Mouse (Mus musculus): ENCODE data around the gene Cdca4. TPM values are rescaled to one million over a fixed set of nuclear protein-coding genes. Genes with fewer than 3 reads are reported as not detected.

The Cdca4 gene
- polyA plus RNA-seq, 1 experiment from 2014 or later: 55.3 TPM

- H3K4me2 ChIP-seq: no peak within 1 kb of the TSS
- H3K4me1 ChIP-seq (replicated peaks): peaks cover 9% of the 10 kb centered on the region
- no peaks in the 10 kb centered on the region for H3K9me3 ChIP-seq
- 69% methylated on average over 13 of the region's 13 CpGs for WGBS
- H3K27me3 ChIP-seq: peaks cover 36% of the 10 kb centered on the region
- H3K4me3 ChIP-seq: no peak within 1 kb of the TSS
- H3K36me3 ChIP-seq: no peaks in the 10 kb centered on the region
- no peak within 1 kb of the TSS for H3K27ac ChIP-seq
- H3K9ac ChIP-seq: no peak within 1 kb of the TSS
- ATAC-seq (ENCODE audit: low FRiP score): no peak
Observed at GRCm38 (mm10) chr12:112868178-112869087, 39.2 kb upstream of the Cdca4 start, which contains the start of gene Gpr132. Gene Gpr132 (minus strand): TSS chr12:112868228.

- peaks cover 24% of the 10 kb centered on the region for H3K27me3 ChIP-seq
- ATAC-seq (ENCODE audit: low FRiP score): no peak
- H3K9ac ChIP-seq: no peak overlapping the region
- H3K9me3 ChIP-seq: no peaks in the 10 kb centered on the region
- peaks cover 9% of the 10 kb centered on the region for H3K4me1 ChIP-seq (replicated peaks)
- H3K4me3 ChIP-seq: no peak overlapping the region
- no peaks in the 10 kb centered on the region for H3K36me3 ChIP-seq
- H3K27ac ChIP-seq: no peak overlapping the region
- no peak overlapping the region for H3K4me2 ChIP-seq
- WGBS: 87% methylated on average over 7 of the region's 7 CpGs
Observed at GRCm38 (mm10) chr12:112867106-112867674, 38.0 kb upstream of the Cdca4 start.

- Histone ChIP-seq H3K9me3 (no peaks in the 10 kb centered on the region), H3K36me3 (no peaks in the 10 kb centered on the region), H3K27me3 (peaks cover 18% of the 10 kb centered on the region), H3K4me1 (replicated peaks) (peaks cover 9% of the 10 kb centered on the region), H3K4me3 (no peak overlapping the region), H3K9ac (no peak overlapping the region; the same call in 1 of the 2 replicates), H3K27ac (no peak overlapping the region), H3K4me2 (no peak overlapping the region)
- WGBS: 83% methylated on average over 8 of the region's 8 CpGs
- ATAC-seq (ENCODE audit: low FRiP score): no peak
Observed at GRCm38 (mm10) chr12:112866467-112867080, 37.4 kb upstream of the Cdca4 start.

- peaks cover 7% of the 10 kb centered on the region; the same call in 1 of the 2 replicates for H3K27me3 ChIP-seq
- H3K27ac ChIP-seq: no peak overlapping the region
- no peak for ATAC-seq (ENCODE audit: low FRiP score)
- WGBS: 90% methylated on average over 7 of the region's 7 CpGs
- H3K4me3 ChIP-seq: no peak overlapping the region
- H3K4me2 ChIP-seq: no peak overlapping the region
- no peak overlapping the region for H3K9ac ChIP-seq
- H3K4me1 ChIP-seq (replicated peaks): peaks cover 4% of the 10 kb centered on the region
- H3K36me3 ChIP-seq: no peaks in the 10 kb centered on the region
- H3K9me3 ChIP-seq: no peaks in the 10 kb centered on the region
Observed at GRCm38 (mm10) chr12:112864804-112865203, 35.6 kb upstream of the Cdca4 start.

- H3K27me3 ChIP-seq: no peaks in the 10 kb centered on the region
- H3K9ac ChIP-seq: no peak overlapping the region
- 62% methylated on average over 9 of the region's 9 CpGs for WGBS
- no peak overlapping the region for H3K4me2 ChIP-seq
- no peak overlapping the region for H3K27ac ChIP-seq
- H3K36me3 ChIP-seq: no peaks in the 10 kb centered on the region
- no peak for ATAC-seq (ENCODE audit: low FRiP score)
- no peak overlapping the region for H3K4me3 ChIP-seq
- no peaks in the 10 kb centered on the region for H3K9me3 ChIP-seq
- no peaks in the 10 kb centered on the region for H3K4me1 ChIP-seq (replicated peaks)
Observed at GRCm38 (mm10) chr12:112861911-112862321, 32.7 kb upstream of the Cdca4 start.

- WGBS: 71% methylated on average over 7 of the region's 7 CpGs
Observed at GRCm38 (mm10) chr12:112860765-112861164, 31.5 kb upstream of the Cdca4 start.

GRCm38 (mm10) chr12:112859930-112860329, 30.7 kb upstream of the Cdca4 start:
- 84% methylated on average over 8 of the region's 8 CpGs for WGBS

More at GRCm38 (mm10) chr12:112860765-112861164, 31.5 kb upstream of the Cdca4 start:
- H3K9me3 ChIP-seq: no peaks in the 10 kb centered on the region
- H3K27ac ChIP-seq: no peak overlapping the region
- no peaks in the 10 kb centered on the region for H3K4me1 ChIP-seq (replicated peaks)
- no peak overlapping the region for H3K4me3 ChIP-seq
- no peaks in the 10 kb centered on the region for H3K27me3 ChIP-seq
- H3K36me3 ChIP-seq: no peaks in the 10 kb centered on the region
- H3K4me2 ChIP-seq: no peak overlapping the region
- H3K9ac ChIP-seq: no peak overlapping the region
- no peak for ATAC-seq (ENCODE audit: low FRiP score)

GRCm38 (mm10) chr12:112858581-112859336, 29.5 kb upstream of the Cdca4 start:
- Histone ChIP-seq H3K4me1 (replicated peaks) (no peaks in the 10 kb centered on the region), H3K9me3 (no peaks in the 10 kb centered on the region), H3K4me3 (no peak overlapping the region), H3K27me3 (no peaks in the 10 kb centered on the region), H3K36me3 (no peaks in the 10 kb centered on the region), H3K9ac (no peak overlapping the region), H3K27ac (no peak overlapping the region), H3K4me2 (no peak overlapping the region)
- no peak for ATAC-seq (ENCODE audit: low FRiP score)
- WGBS: 94% methylated on average over 9 of the region's 9 CpGs

More at GRCm38 (mm10) chr12:112859930-112860329, 30.7 kb upstream of the Cdca4 start:
- Histone ChIP-seq H3K27ac (no peak overlapping the region), H3K36me3 (no peaks in the 10 kb centered on the region), H3K4me3 (no peak overlapping the region), H3K4me2 (no peak overlapping the region), H3K27me3 (no peaks in the 10 kb centered on the region), H3K9ac (no peak overlapping the region), H3K4me1 (replicated peaks) (no peaks in the 10 kb centered on the region), H3K9me3 (no peaks in the 10 kb centered on the region)
- ATAC-seq (ENCODE audit: low FRiP score): no peak

- Histone ChIP-seq H3K9ac (no peak overlapping the region), H3K27ac (no peak overlapping the region), H3K36me3 (no peaks in the 10 kb centered on the region), H3K9me3 (no peaks in the 10 kb centered on the region), H3K4me3 (no peak overlapping the region), H3K4me1 (replicated peaks) (no peaks in the 10 kb centered on the region), H3K27me3 (no peaks in the 10 kb centered on the region), H3K4me2 (no peak overlapping the region)
- 69% methylated on average over 9 of the region's 9 CpGs for WGBS
- ATAC-seq (ENCODE audit: low FRiP score): no peak
Observed at GRCm38 (mm10) chr12:112857021-112857925, 28.1 kb upstream of the Cdca4 start.

- Histone ChIP-seq H3K4me2 (no peak overlapping the region), H3K36me3 (no peaks in the 10 kb centered on the region), H3K4me3 (no peak overlapping the region), H3K4me1 (replicated peaks) (no peaks in the 10 kb centered on the region), H3K9me3 (no peaks in the 10 kb centered on the region), H3K27me3 (no peaks in the 10 kb centered on the region), H3K27ac (no peak overlapping the region), H3K9ac (no peak overlapping the region)
- WGBS: 79% methylated on average over 3 of the region's 3 CpGs
- ATAC-seq (ENCODE audit: low FRiP score): no peak
Observed at GRCm38 (mm10) chr12:112856338-112856737, 27.1 kb upstream of the Cdca4 start.

- no peak overlapping the region for H3K9ac ChIP-seq
- H3K4me3 ChIP-seq: no peak overlapping the region
- no peaks in the 10 kb centered on the region for H3K27me3 ChIP-seq
- no peak overlapping the region for H3K27ac ChIP-seq
- no peak overlapping the region for H3K4me2 ChIP-seq
- H3K36me3 ChIP-seq: no peaks in the 10 kb centered on the region
- no peaks in the 10 kb centered on the region for H3K4me1 ChIP-seq (replicated peaks)
- WGBS: 82% methylated on average over 7 of the region's 7 CpGs
- ATAC-seq (ENCODE audit: low FRiP score): no peak
- H3K9me3 ChIP-seq: no peaks in the 10 kb centered on the region
Observed at GRCm38 (mm10) chr12:112854610-112855333, 25.5 kb upstream of the Cdca4 start.
